Mouse (Mus musculus) left cerebral cortex, adult 2 months (tissue): ENCODE measurements around the gene Ttc23. TPM values are rescaled to one million over a fixed set of nuclear protein-coding genes. Genes with fewer than 3 reads are reported as not detected.

Experiments used
- DNase-seq, 2 experiments: peaks; one replicate each; pipeline ENCODE4 v3.0.0; 2021 to 2022; ENCODE audit warnings: low spot score in 2 of 2, mixed read lengths in 1 of 2; ENCODE audit errors: extremely low spot score in 1 of 2
- H3K27ac ChIP-seq: fragments of 200-600 bp; 2 replicates; pipeline ENCODE4 v1.8.1; 2022
- H3K4me3 ChIP-seq: fragments of 200-600 bp; 2 replicates; pipeline ENCODE4 v1.8.1; 2022
- CTCF ChIP-seq: fragments of 200-600 bp; IDR thresholded peaks from 2 replicates; pipeline ENCODE4 v1.8.1; 2022; ENCODE audit warnings: antibody characterized with exemption, mild to moderate bottlenecking, moderate library complexity
- intact Hi-C: fragments of 180-260 bp; cut with DNase I; formaldehyde crosslinking; loops from one replicate; pipeline ENCODE4 v1.15.1; 2025
- total RNA-seq, 2 experiments: library from RNA; stranded (reverse); gene quantifications; 2 replicates each; pipeline ENCODE4 v1.2.3; 2021

Gene Ttc23
- total RNA-seq, 2 experiments from 2014 or later: 6.1 to 9.0 TPM

GRCm38 (mm10) chr7:67730431-67731110 is 83.4 kb downstream of the Ttc23 start:
- no peak overlapping the region for H3K4me3 ChIP-seq
- intact Hi-C loops: no loop called here
- no peak for TF ChIP-seq CTCF
- DNase-seq: no peak
- no peak overlapping the region for H3K27ac ChIP-seq

DNA sequence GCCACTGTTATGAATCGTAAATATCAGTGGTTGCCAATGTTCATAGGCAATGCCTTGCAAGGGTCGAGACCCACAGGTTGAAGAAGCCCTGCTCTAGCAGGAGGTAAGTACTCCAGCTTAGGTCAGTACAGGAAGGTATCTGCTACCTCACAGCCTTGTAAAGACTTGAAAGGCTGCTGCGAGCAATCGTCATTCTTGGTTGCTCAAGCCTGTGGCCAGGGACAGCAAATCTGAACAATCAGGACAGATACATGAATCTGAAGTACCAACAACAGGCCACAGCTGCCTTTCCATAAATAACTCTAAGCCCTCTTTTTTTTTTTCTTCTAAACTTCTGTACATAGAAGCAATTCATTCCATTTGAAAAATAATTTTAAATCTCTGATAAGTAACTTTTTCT is 85.1 kb downstream of the Ttc23 start:
- Histone ChIP-seq H3K4me3 (no peak overlapping the region), H3K27ac (no peak overlapping the region)
- TF ChIP-seq CTCF: no peak
- intact Hi-C loops: no loop called here
- DNase-seq: no peak

GRCm38 (mm10) chr7:67740382-67740781 is 93.2 kb downstream of the Ttc23 start:
- Histone ChIP-seq H3K27ac (0 out of 2 replicates have a peak overlapping the region, but pooled peaks have one; percentile 36), H3K4me3 (no peak overlapping the region)
- no peak for DNase-seq
- intact Hi-C loops: no loop called here
- TF ChIP-seq CTCF: no peak

DNA sequence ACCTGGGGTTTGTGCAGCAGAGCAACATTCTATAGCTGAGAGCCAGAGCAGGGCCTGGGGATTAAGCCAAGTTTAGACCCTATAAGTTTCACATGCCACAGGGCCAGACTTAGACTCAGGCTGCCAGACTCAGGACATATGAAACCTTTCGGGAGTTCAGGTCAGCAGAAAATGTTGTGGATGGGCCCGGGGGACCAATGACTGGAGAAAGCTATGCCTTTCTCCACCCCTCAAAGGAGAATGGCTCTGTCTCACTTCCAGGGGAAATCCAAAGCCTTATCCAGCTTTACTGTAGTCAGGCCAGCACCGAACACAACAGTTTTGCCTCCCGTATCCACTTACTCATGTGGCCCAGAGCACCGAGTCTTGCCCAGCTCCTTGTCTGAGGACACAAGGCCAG is 93.6 kb downstream of the Ttc23 start:
- TF ChIP-seq CTCF: no peak
- DNase-seq: no peak
- no peak overlapping the region for H3K27ac ChIP-seq
- intact Hi-C loops: no loop called here
- H3K4me3 ChIP-seq: no peak overlapping the region

- intact Hi-C loops: no loop called here
- TF ChIP-seq CTCF: no peak
- no peak overlapping the region for H3K27ac ChIP-seq
- no peak for DNase-seq
- H3K4me3 ChIP-seq: no peak overlapping the region
These were observed 94.5 kb downstream of the Ttc23 start for GRCm38 (mm10) chr7:67741706-67742105.

DNA sequence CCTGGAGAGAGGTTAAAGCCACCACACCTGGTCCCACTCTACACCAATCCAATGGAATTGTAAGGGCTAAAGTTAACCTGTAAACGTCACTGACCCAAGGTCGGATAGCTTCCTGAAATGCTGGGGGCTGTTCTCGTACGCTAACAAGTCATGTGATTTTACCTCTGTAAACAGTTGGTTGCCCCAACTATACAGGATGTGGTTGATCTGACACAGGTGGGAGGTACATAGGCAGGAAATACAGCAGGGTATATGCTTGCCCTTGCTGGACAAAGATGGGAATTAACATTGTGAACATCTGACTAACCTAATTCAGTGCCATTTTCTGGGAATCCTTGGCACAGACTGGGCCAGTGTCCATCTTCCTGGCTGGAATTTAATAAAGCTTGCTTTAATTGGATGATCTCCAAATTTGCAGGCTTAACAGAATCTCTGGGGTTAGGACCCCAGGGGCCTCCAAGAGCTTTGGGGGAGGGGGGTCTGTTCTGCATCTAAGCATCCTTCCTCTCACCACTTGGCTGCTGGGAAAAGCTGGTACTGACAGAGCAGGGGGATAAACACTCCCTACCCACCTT is 100.6 kb downstream of the Ttc23 start:
- DNase-seq: no peak
- no peak for TF ChIP-seq CTCF
- intact Hi-C loops: no loop called here

DNA sequence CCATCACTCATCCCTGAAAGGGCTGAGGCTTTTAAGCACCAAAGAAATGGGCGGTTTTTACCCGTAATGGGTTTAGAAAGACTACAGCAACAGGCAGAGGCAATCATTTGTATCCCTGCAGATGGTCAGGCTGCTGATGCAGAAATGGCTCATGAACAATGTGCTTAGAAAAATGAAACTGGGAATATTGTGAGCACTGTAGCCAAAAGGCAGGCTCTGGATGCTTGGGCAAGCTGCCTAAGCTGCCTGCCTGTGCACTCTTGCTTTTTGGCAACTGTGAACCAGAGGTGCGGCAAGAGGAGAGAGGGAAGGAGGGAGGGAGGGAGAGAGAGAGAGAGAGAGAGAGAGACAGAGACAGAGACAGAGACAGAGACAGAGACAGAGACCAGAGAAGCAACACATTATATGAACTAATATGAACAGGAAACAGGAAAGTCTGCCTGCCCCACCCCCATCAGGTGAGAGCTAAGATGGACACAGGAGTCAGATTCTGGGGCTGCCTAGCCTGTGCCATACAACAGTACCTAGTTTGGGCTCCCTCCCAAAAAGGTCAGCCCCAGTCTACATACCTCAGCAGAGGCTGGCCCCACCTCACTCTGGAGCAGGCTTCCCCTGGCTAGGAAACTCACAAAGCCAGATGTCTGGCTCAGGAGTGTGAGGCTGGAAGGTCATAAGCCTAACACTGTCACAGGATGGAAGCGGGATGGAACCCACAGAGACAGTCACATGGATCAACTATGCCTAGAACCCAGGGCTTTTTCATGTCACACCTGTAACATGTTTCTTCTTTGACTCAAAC is 102.4 kb downstream of the Ttc23 start:
- H3K4me3 ChIP-seq: no peak overlapping the region
- intact Hi-C loops: loop anchor here (10.0 kb wide), 1 partner anchor 515 kb away; no protein-coding TSS in a partner anchor
- H3K27ac ChIP-seq: no peak overlapping the region
- TF ChIP-seq CTCF: no peak
- DNase-seq: no peak

More for the DNA sequence above, 100.6 kb downstream of the Ttc23 start:
- no peak overlapping the region for H3K27ac ChIP-seq
- H3K4me3 ChIP-seq: no peak overlapping the region

DNA sequence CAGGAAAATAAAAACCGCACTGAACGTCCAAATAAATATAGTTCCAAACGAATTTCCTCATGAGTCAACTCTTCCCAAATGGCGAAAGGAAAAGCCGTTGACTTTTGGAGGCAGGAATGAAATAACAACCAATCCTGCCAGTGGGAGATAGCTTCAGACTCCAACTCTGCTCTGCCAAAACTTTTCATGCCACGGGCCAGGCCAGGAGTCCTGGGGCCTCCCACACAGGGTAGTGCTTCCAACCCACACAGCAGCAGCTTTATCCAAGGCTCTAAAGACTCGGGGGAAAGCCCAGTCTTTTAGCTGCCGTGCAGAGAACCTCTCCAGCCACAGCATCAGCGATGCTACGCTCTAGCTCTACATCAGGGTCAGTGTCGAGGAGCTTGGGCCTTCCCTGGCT is 107.4 kb downstream of the Ttc23 start:
- no peak overlapping the region for H3K4me3 ChIP-seq
- DNase-seq: no peak
- intact Hi-C loops: loop anchor here (10.0 kb wide), 1 partner anchor 520 kb away; no protein-coding TSS in a partner anchor
- no peak overlapping the region for H3K27ac ChIP-seq
- no peak for TF ChIP-seq CTCF

DNA sequence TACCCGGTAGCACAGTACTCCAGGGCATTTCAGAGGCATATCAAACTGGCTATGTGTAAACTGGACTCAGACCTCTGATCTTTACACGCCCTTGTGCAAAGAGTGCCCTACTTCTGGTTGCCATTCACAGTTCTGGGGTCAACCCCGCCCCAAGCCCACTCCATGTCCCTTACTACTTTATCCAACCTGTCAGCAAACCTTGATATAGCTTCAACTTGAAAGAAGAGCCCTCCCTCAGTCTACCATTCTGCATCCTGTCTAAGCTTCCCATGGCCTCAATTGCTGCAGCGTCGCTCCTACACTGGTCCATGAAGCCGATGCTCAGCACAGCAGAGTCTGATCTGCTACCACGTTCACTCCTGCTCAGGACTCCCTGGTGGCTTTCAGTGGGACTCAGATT is 108.2 kb downstream of the Ttc23 start:
- intact Hi-C loops: loop anchor here (10.0 kb wide), 1 partner anchor 521 kb away; no protein-coding TSS in a partner anchor
- H3K27ac ChIP-seq: no peak overlapping the region
- no peak overlapping the region for H3K4me3 ChIP-seq
- no peak for DNase-seq
- no peak for TF ChIP-seq CTCF

GRCm38 (mm10) chr7:67756636-67757035 is 109.4 kb downstream of the Ttc23 start:
- intact Hi-C loops: loop anchor here (10.0 kb wide), 1 partner anchor 522 kb away; no protein-coding TSS in a partner anchor

DNA sequence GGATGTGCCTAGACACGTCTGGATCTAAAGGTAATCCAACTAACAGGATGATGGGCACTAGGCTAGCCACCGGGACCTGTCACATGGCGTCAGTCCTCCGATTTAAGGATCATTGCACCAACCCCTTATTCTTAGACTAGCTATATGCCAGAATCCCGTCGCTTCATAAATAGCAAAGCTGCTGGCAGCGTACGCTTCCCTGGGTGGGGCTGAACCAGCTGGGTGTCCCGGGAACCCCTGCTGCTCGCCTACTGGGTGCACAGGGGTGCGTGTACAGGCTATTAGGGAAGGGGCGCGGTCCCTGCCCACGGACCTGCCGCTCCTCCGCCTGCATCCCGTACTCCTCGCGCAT is 111.3 kb downstream of the Ttc23 start:
- Histone ChIP-seq H3K4me3 (peak overlapping the region; percentile 65), H3K27ac (peak overlapping the region; percentile 82)
- no peak for DNase-seq
- intact Hi-C loops: loop anchor here (2.0 to 10.0 kb wide), 2 partner anchors 42 to 524 kb away; no protein-coding TSS in a partner anchor
- no peak for TF ChIP-seq CTCF

More at GRCm38 (mm10) chr7:67756636-67757035, 109.4 kb downstream of the Ttc23 start:
- Histone ChIP-seq H3K27ac (no peak overlapping the region), H3K4me3 (no peak overlapping the region)
- TF ChIP-seq CTCF: no peak
- no peak for DNase-seq
